Mouse (Mus musculus): ENCODE measurements around the gene Stx17.

Gene Stx17

DNA sequence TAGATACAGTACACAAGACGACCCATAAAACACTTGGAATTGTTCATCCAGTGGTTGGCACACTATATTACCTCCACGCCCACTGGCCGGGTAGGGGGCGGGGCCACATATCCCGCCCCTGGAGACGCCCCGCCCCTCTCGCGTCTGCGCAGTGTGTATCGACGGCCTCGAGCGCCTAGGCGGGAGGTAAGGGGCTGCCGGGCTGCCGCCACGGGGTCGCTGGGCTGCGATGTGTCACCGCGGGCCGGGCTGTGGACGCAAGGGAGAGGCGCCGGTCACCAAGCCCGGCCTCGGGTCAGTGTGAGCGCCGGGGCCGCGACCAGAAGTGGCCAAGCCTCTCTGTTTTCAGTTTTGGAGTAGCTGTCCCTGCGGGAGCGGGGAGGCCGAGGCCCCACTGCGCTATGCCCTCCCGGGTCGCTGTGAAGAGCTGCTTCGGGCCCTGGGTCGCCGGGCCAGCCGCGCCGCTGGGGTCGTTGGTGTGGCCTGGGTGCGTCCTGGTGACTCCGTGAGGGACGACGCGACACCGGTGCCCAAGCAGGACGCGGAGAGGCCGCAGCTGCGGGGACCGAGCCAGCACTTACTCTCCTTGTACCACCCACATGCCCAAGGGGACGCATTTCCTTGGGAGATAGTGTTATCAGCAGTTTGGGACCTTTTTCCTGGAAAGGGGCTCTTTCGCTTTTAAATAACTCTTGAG, at the start of gene Stx17:
Gene Stx17 (plus strand): TSS at position 143 of the 697 bp plus-strand sequence.
- peak; percentile 75 for DNase-seq

- peak; percentile 10 for DNase-seq
Observed at GRCm38 (mm10) chr4:48076693-48077471, 47.8 kb upstream of the Stx17 start.

- DNase-seq: no peak
Observed at GRCm38 (mm10) chr4:48078213-48078612, 46.5 kb upstream of the Stx17 start.

GRCm38 (mm10) chr4:48079285-48080039, 45.3 kb upstream of the Stx17 start:
- no peak for DNase-seq

DNA sequence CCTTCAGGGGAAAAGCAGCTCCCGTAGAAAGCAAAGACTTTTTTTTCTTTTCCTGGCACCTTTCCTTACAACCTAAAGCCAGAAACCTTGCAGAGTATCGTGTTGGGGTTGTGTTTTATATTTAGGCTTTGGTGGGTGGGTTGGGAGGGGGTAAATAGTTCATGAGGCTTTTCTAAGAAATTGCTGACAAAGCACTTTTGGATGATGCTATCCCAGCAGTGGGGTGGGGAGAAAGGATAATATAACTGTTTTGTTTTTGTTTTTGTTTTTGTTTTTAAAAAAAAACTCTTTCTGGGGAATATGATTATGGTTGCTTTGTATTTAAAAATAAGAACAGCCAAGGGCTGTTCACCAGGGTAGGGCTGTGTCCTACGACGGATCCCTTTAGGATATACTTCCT, 41.3 kb upstream of the Stx17 start:
- DNase-seq: no peak

- DNase-seq: no peak
Observed at GRCm38 (mm10) chr4:48086609-48087008, 38.1 kb upstream of the Stx17 start.

- DNase-seq: no peak
Observed at GRCm38 (mm10) chr4:48087497-48087896, 37.2 kb upstream of the Stx17 start.

GRCm38 (mm10) chr4:48093221-48093620, 31.5 kb upstream of the Stx17 start:
- no peak for DNase-seq

DNA sequence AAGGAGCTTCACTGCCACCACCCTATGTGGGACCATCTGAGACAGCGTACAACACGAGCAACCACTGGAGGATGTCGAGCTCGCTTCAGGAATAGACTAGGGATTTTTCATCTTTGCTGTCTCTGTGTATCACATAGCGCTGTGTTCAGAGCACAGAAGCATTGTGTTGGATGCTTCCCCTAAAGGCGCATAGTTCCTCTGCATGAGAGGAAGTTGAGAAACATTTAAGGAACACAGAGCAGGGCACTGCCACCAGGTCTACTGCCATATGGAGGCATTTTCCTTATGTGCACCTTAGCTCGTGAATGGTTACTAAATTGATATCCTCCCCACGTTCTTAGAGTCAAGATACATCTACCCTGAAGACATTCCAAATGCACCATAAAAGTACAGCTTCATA, 24.5 kb upstream of the Stx17 start:
- DNase-seq: no peak

- no peak for DNase-seq
Observed at GRCm38 (mm10) chr4:48101981-48102380, 22.7 kb upstream of the Stx17 start.

GRCm38 (mm10) chr4:48105387-48105786, 19.3 kb upstream of the Stx17 start:
- DNase-seq: peak; percentile 8

GRCm38 (mm10) chr4:48107086-48107485, 17.6 kb upstream of the Stx17 start:
- DNase-seq: no peak

DNA sequence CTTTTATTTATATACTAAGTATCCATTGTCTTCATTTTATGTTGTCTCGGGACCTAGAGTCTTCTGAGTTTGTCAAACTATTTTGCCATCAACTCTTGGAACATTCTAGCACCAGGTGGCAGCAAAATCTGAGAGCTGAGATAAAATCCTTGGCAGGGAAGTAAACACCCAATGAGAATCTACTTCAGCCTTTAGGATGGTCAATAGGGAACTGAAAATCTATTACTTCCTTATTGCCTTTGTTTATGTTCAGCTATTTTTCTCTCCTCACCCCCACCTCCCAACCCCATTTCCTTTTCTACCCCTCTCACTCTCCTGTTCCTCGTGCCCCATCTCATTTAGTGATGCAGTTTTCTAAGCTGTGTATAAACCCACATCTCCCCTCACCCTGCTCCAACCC, 16.1 kb upstream of the Stx17 start:
- no peak for DNase-seq

DNA sequence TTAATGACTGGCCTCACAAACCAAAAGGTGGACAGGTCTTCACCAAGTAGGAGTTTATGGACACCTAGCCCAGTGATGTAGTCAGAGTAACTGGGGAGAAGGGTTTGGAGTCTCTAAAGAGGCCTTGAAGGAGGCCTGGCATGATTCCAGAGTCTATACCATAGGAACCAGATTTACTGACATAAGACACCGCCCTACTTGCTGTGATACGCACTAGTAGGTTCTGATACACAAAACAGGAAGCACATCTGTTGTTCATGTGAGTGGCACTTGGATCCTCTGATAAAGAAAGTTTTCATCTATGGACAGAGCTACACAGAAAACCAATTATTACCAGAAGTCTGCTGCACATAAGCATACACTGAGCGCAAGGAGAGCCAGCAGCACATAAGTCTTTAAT, 14.4 kb upstream of the Stx17 start:
- DNase-seq: no peak

DNA sequence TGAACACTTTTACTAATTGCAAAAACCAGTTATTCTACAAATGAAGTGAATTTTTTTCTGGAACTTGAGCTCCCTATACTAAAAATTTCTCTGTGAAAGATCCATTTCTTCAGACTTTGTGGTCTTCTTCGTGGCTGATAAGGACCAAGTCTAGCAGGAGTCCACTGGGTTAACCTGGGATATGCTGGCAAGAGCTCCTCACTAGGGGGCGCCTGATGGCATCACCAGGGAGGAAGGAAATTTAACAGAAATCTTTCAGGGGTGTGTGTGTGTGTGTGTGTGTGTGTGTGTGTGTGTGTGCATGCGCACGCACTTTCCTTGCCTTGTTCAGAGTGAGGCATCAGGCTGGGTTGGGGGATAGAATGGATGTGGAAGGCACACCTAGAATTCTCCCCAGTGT, 8.5 kb upstream of the Stx17 start:
- no peak for DNase-seq

DNA sequence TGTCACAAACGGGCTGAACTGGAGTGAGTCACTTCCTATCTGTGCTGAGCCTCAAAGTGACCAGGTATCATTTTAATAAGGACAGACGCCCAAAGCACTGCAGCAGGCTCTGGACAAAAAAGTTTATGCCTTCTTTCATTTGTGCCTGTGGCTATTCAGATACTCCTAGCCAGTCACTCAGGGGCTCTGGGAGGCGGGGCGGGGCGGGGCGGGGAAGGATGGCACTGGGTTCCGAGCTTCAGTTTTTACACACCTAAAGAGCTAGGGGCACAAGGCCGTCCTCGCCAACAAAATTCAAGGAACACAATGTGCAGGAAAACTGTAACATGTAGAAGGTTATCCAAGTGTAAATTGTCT, 321 bp upstream of the Stx17 start:
- DNase-seq: no peak

- DNase-seq: no peak
Observed at GRCm38 (mm10) chr4:48130314-48130713, 5.6 kb downstream of the Stx17 start.

GRCm38 (mm10) chr4:48131606-48132005, 6.9 kb downstream of the Stx17 start:
- DNase-seq: no peak

DNA sequence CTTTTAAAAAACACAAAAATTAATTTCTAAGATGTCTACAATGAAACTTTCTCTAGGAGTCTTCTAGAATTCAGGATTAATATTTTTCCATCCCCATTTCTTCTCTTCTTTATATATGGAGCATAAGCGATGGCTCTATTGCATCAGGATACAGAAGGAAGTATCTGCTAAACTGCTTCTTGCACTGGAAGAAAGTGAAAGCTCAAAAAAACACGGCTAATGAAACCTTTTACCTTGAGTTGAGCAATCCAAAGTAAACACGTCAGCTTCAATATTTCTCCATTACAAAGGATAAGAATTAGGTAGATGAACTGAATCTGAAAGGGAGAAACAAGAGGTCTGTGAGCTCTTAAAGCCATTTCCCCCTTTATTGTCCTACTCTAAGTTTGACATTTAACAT, 8.0 kb downstream of the Stx17 start:
- DNase-seq: no peak

DNA sequence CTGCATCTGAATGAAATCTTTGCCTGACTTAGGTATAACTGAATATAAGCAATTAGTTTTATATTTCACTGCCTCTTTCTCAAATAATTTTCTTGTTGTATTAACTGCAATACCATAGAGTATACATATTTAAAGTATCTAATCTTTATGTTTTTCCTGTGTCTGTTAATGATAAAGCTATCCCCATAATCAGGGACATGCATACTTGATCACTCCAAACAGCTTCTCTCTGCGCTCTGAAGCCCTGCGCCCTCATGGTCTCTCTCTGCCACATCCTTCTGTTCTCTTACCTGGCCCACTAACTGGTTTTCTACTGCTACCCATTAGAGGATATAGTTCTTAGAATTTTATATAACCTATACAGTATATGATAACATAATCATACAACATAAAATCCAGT, 24.8 kb downstream of the Stx17 start:
- DNase-seq: no peak

GRCm38 (mm10) chr4:48153229-48153628, 28.5 kb downstream of the Stx17 start:
- no peak for DNase-seq

- DNase-seq: no peak
Observed at GRCm38 (mm10) chr4:48155864-48156263, 31.1 kb downstream of the Stx17 start.

DNA sequence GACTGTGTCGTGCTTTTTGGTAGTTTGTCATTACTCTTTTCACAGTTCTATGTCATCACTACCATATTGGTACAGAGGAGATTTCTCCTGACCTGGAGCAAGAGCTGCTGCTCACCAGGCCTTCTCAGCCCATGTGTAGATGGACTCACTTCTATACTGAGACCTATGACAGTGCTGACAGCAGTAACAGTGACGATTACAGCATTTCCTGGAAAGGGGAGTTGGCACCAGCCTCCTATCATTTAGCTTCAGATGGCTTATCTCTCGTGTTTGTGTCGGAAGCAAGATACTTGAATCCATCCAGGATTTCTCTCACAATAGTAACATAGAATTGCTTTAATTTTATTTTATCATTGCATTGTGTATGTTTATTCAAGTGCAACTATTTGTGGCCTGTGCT, 35.7 kb downstream of the Stx17 start:
- DNase-seq: no peak

GRCm38 (mm10) chr4:48163851-48164250, 39.1 kb downstream of the Stx17 start:
- DNase-seq: no peak

All from cerebellum, adult 11-12 months (tissue).